Mouse (Mus musculus): ENCODE data around the gene Gria4. TPM values are rescaled to one million over a fixed set of nuclear protein-coding genes. Genes with fewer than 3 reads are reported as not detected.

The Gria4 gene
- polyA plus RNA-seq, 1 experiment from 2014 or later: 1.2 TPM

- no peak for ATAC-seq (ENCODE audit: low FRiP score, low TSS enrichment)
- DNase-seq (ENCODE audit: low spot score): no peak
- TF ChIP-seq CTCF (IDR thresholded peaks at IDR 0.05; ENCODE audit: low read depth) (no peak), EP300 (optimal IDR thresholded peaks at IDR 0.05) (no peak)
- Histone ChIP-seq H3K4me2 (replicated peaks; ENCODE audit: low read depth) (no peak overlapping the region), H3K27me3 (ENCODE audit: control insufficient read depth, insufficient read depth, low read length) (no peaks in the 10 kb centered on the region), H3K9ac (ENCODE audit: low read length) (no peak overlapping the region), H3K36me3 (ENCODE audit: control insufficient read depth, insufficient read depth, low read length) (no peaks in the 10 kb centered on the region), H3K4me1 (replicated peaks; ENCODE audit: control insufficient read depth, insufficient read depth) (no peaks in the 10 kb centered on the region), H3K9me3 (ENCODE audit: control insufficient read depth, low read length) (no peaks in the 10 kb centered on the region), H3K27ac (replicated peaks) (no peak overlapping the region), H3K4me3 (ENCODE audit: low read depth, low read length) (no peak overlapping the region)
- 83% methylated on average over 1 of the region's 1 CpGs for WGBS
Measured at GRCm38 (mm10) chr9:4679099-4679498, 116.9 kb downstream of the Gria4 start.

GRCm38 (mm10) chr9:4665691-4666090 is 130.3 kb downstream of the Gria4 start:
- ATAC-seq (ENCODE audit: low FRiP score, low TSS enrichment) (no peak), DNase-seq (ENCODE audit: low spot score) (no peak)
- H3K4me2 ChIP-seq (replicated peaks; ENCODE audit: low read depth): no peak overlapping the region
- 47% methylated on average over 2 of the region's 2 CpGs for WGBS
- no peak overlapping the region for H3K27ac ChIP-seq (replicated peaks)
- H3K27me3 ChIP-seq (ENCODE audit: control insufficient read depth, insufficient read depth, low read length): no peaks in the 10 kb centered on the region
- TF ChIP-seq EP300 (optimal IDR thresholded peaks at IDR 0.05) (no peak), CTCF (IDR thresholded peaks at IDR 0.05; ENCODE audit: low read depth) (no peak)
- H3K36me3 ChIP-seq (ENCODE audit: control insufficient read depth, insufficient read depth, low read length): no peaks in the 10 kb centered on the region
- no peak overlapping the region for H3K4me3 ChIP-seq (ENCODE audit: low read depth, low read length)
- no peaks in the 10 kb centered on the region for H3K4me1 ChIP-seq (replicated peaks; ENCODE audit: control insufficient read depth, insufficient read depth)
- H3K9me3 ChIP-seq (ENCODE audit: control insufficient read depth, low read length): no peaks in the 10 kb centered on the region
- no peak overlapping the region for H3K9ac ChIP-seq (ENCODE audit: low read length)

GRCm38 (mm10) chr9:4662421-4662820 is 133.6 kb downstream of the Gria4 start:
- no peak overlapping the region for H3K9ac ChIP-seq (ENCODE audit: low read length)
- H3K27me3 ChIP-seq (ENCODE audit: control insufficient read depth, insufficient read depth, low read length): no peaks in the 10 kb centered on the region
- no peaks in the 10 kb centered on the region for H3K9me3 ChIP-seq (ENCODE audit: control insufficient read depth, low read length)
- H3K4me2 ChIP-seq (replicated peaks; ENCODE audit: low read depth): no peak overlapping the region
- H3K36me3 ChIP-seq (ENCODE audit: control insufficient read depth, insufficient read depth, low read length): no peaks in the 10 kb centered on the region
- no peak for DNase-seq (ENCODE audit: low spot score)
- ATAC-seq (ENCODE audit: low FRiP score, low TSS enrichment): no peak
- no peaks in the 10 kb centered on the region for H3K4me1 ChIP-seq (replicated peaks; ENCODE audit: control insufficient read depth, insufficient read depth)
- H3K4me3 ChIP-seq (ENCODE audit: low read depth, low read length): no peak overlapping the region
- TF ChIP-seq EP300 (optimal IDR thresholded peaks at IDR 0.05) (no peak), CTCF (IDR thresholded peaks at IDR 0.05; ENCODE audit: low read depth) (no peak)
- WGBS: 66% methylated on average over 1 of the region's 1 CpGs
- H3K27ac ChIP-seq (replicated peaks): no peak overlapping the region

GRCm38 (mm10) chr9:4658951-4659350 is 137.1 kb downstream of the Gria4 start:
- no peak overlapping the region for H3K4me2 ChIP-seq (replicated peaks; ENCODE audit: low read depth)
- DNase-seq (ENCODE audit: low spot score) (no peak), ATAC-seq (ENCODE audit: low FRiP score, low TSS enrichment) (no peak)
- no peaks in the 10 kb centered on the region for H3K36me3 ChIP-seq (ENCODE audit: control insufficient read depth, insufficient read depth, low read length)
- TF ChIP-seq CTCF (IDR thresholded peaks at IDR 0.05; ENCODE audit: low read depth): no peak
- no peak for TF ChIP-seq EP300 (optimal IDR thresholded peaks at IDR 0.05)
- no peaks in the 10 kb centered on the region for H3K27me3 ChIP-seq (ENCODE audit: control insufficient read depth, insufficient read depth, low read length)
- H3K27ac ChIP-seq (replicated peaks): no peak overlapping the region
- no peak overlapping the region for H3K9ac ChIP-seq (ENCODE audit: low read length)
- H3K4me1 ChIP-seq (replicated peaks; ENCODE audit: control insufficient read depth, insufficient read depth): no peaks in the 10 kb centered on the region
- no peaks in the 10 kb centered on the region for H3K9me3 ChIP-seq (ENCODE audit: control insufficient read depth, low read length)
- H3K4me3 ChIP-seq (ENCODE audit: low read depth, low read length): no peak overlapping the region

- TF ChIP-seq EP300 (optimal IDR thresholded peaks at IDR 0.05) (no peak), CTCF (IDR thresholded peaks at IDR 0.05; ENCODE audit: low read depth) (no peak)
- no peaks in the 10 kb centered on the region for H3K4me1 ChIP-seq (replicated peaks; ENCODE audit: control insufficient read depth, insufficient read depth)
- H3K27ac ChIP-seq (replicated peaks): no peak overlapping the region
- WGBS: 83% methylated on average over 1 of the region's 1 CpGs
- no peak for DNase-seq (ENCODE audit: low spot score)
- no peaks in the 10 kb centered on the region for H3K36me3 ChIP-seq (ENCODE audit: control insufficient read depth, insufficient read depth, low read length)
- no peaks in the 10 kb centered on the region for H3K9me3 ChIP-seq (ENCODE audit: control insufficient read depth, low read length)
- no peaks in the 10 kb centered on the region for H3K27me3 ChIP-seq (ENCODE audit: control insufficient read depth, insufficient read depth, low read length)
- no peak overlapping the region for H3K9ac ChIP-seq (ENCODE audit: low read length)
- ATAC-seq (ENCODE audit: low FRiP score, low TSS enrichment): no peak
- H3K4me2 ChIP-seq (replicated peaks; ENCODE audit: low read depth): no peak overlapping the region
- no peak overlapping the region for H3K4me3 ChIP-seq (ENCODE audit: low read depth, low read length)
Measured at GRCm38 (mm10) chr9:4654333-4654732, 141.7 kb downstream of the Gria4 start.

- H3K4me1 ChIP-seq (replicated peaks; ENCODE audit: control insufficient read depth, insufficient read depth): no peaks in the 10 kb centered on the region
- H3K9me3 ChIP-seq (ENCODE audit: control insufficient read depth, low read length): no peaks in the 10 kb centered on the region
- DNase-seq (ENCODE audit: low spot score) (no peak), ATAC-seq (ENCODE audit: low FRiP score, low TSS enrichment) (no peak)
- TF ChIP-seq EP300 (optimal IDR thresholded peaks at IDR 0.05) (no peak), CTCF (IDR thresholded peaks at IDR 0.05; ENCODE audit: low read depth) (no peak)
- H3K4me2 ChIP-seq (replicated peaks; ENCODE audit: low read depth): no peak overlapping the region
- H3K27me3 ChIP-seq (ENCODE audit: control insufficient read depth, insufficient read depth, low read length): no peaks in the 10 kb centered on the region
- H3K9ac ChIP-seq (ENCODE audit: low read length): no peak overlapping the region
- H3K4me3 ChIP-seq (ENCODE audit: low read depth, low read length): no peak overlapping the region
- no peaks in the 10 kb centered on the region for H3K36me3 ChIP-seq (ENCODE audit: control insufficient read depth, insufficient read depth, low read length)
- no peak overlapping the region for H3K27ac ChIP-seq (replicated peaks)
- 66% methylated on average over 2 of the region's 2 CpGs for WGBS
Measured at GRCm38 (mm10) chr9:4639192-4639900, 156.7 kb downstream of the Gria4 start.

All from stomach, postnatal 0 days (tissue).